Mouse (Mus musculus) intestine, postnatal 0 days (tissue): ENCODE measurements around the gene Hexim1. TPM values are rescaled to one million over a fixed set of nuclear protein-coding genes. Genes with fewer than 3 reads are reported as not detected.

ENCODE experiments used
- ATAC-seq: fragments of 200-750 bp; cut with Nextera tagmentation; 2 replicates; pipeline ENCODE4 v1.8.0; 2017; ENCODE audit warnings: mild to moderate bottlenecking, moderate TSS enrichment, moderate library complexity
- H3K27ac ChIP-seq: fragments of 300-500 bp; sonication (generic); 2 replicates; pipeline ENCODE4 v1.5.1; 2014; ENCODE audit warnings: mild to moderate bottlenecking, low read depth, low read length, moderate library complexity
- H3K27me3 ChIP-seq: fragments of 300-500 bp; sonication (generic); replicated peaks from 2 replicates; pipeline ENCODE4 v1.6.1; 2014; ENCODE audit warnings: low read length, mixed read lengths; ENCODE audit not compliant: control insufficient read depth, insufficient read depth
- H3K36me3 ChIP-seq: fragments of 300-500 bp; sonication (generic); 2 replicates; pipeline ENCODE4 v1.6.1; 2014; ENCODE audit warnings: mild to moderate bottlenecking, moderate library complexity; ENCODE audit not compliant: control insufficient read depth, insufficient read depth
- H3K4me1 ChIP-seq: fragments of 300-500 bp; sonication (generic); replicated peaks from 2 replicates; pipeline ENCODE4 v1.6.1; 2014; ENCODE audit warnings: antibody characterized with exemption, low read length, mixed read lengths; ENCODE audit not compliant: control insufficient read depth, insufficient read depth
- H3K4me2 ChIP-seq: fragments of 300-500 bp; sonication (generic); replicated peaks from 2 replicates; pipeline ENCODE4 v1.6.1; 2014; ENCODE audit warnings: low read depth, mild to moderate bottlenecking, moderate library complexity
- H3K4me3 ChIP-seq: fragments of 300-500 bp; sonication (generic); 2 replicates; pipeline ENCODE4 v1.5.1; 2014; ENCODE audit warnings: low read depth, low read length
- H3K9ac ChIP-seq: fragments of 300-500 bp; sonication (generic); 2 replicates; pipeline ENCODE4 v1.6.1; 2014; ENCODE audit warnings: mild to moderate bottlenecking, low read depth, low read length
- H3K9me3 ChIP-seq: fragments of 300-500 bp; sonication (generic); 2 replicates; pipeline ENCODE4 v1.6.1; 2016; ENCODE audit warnings: mixed run types; ENCODE audit not compliant: control insufficient read depth
- CTCF ChIP-seq: sonication (generic); IDR thresholded peaks from 2 replicates; pipeline ENCODE4 v1.5.1; 2016; ENCODE audit warnings: low read depth, mild to moderate bottlenecking, control low read depth, antibody characterized with exemption, moderate library complexity
- WGBS: fragments of 180-500 bp; shearing (Covaris S2); extraction: QIAGEN DNeasy Blood & Tissue Kit; methylation state at CpG from one replicate; pipeline ENCODE4 v1.1.7; 2014; 5-methylcytosine and 5-hydroxymethylcytosine counted together
- polyA plus RNA-seq: library from polyadenylated mRNA; unstranded; fragments of >200 nt; fragmentation: Nextera tagmentation; extraction: Ambion mirVana; gene quantifications from 2 replicates; pipeline ENCODE4 v1.2.1, GENCODE M21; 2015

Hexim1 gene
- polyA plus RNA-seq, 1 experiment from 2014 or later: 4.6 TPM

DNA sequence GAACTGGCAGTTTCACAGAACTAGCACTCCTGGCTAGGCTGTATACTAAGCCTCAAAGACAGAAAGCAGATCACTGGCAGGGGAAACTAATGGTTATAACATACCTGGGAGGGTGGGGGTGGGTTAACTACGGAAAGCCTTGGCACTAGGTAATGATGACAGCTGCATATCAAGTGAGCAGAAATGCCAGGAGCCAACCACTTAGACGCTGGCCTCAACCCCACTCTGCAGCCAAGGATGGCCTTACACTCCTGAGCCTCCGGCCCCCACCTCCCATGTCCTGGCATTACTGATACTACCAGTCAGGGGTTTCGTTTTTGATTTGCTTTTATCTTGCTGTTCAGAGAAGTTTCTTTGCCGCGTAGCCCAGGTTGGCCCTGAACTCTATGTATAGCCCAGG lies 20.2 kb upstream of the Hexim1 start:
- no peak for ATAC-seq
- H3K4me1 ChIP-seq: 0 out of 2 replicates have a peak, but pooled peaks cover 5% of the 10 kb centered on the region
- no peaks in the 10 kb centered on the region for H3K9me3 ChIP-seq
- H3K9ac ChIP-seq: no peak overlapping the region
- no peaks in the 10 kb centered on the region for H3K36me3 ChIP-seq
- no peak overlapping the region for H3K4me2 ChIP-seq
- H3K27me3 ChIP-seq: peaks cover 9% of the 10 kb centered on the region; the same call in 1 of the 2 replicates
- H3K4me3 ChIP-seq: no peak overlapping the region
- H3K27ac ChIP-seq: no peak overlapping the region
- TF ChIP-seq CTCF: no peak
- whole genome bisulfite sequencing: 93% methylated on average over 6 of the region's 6 CpGs

DNA sequence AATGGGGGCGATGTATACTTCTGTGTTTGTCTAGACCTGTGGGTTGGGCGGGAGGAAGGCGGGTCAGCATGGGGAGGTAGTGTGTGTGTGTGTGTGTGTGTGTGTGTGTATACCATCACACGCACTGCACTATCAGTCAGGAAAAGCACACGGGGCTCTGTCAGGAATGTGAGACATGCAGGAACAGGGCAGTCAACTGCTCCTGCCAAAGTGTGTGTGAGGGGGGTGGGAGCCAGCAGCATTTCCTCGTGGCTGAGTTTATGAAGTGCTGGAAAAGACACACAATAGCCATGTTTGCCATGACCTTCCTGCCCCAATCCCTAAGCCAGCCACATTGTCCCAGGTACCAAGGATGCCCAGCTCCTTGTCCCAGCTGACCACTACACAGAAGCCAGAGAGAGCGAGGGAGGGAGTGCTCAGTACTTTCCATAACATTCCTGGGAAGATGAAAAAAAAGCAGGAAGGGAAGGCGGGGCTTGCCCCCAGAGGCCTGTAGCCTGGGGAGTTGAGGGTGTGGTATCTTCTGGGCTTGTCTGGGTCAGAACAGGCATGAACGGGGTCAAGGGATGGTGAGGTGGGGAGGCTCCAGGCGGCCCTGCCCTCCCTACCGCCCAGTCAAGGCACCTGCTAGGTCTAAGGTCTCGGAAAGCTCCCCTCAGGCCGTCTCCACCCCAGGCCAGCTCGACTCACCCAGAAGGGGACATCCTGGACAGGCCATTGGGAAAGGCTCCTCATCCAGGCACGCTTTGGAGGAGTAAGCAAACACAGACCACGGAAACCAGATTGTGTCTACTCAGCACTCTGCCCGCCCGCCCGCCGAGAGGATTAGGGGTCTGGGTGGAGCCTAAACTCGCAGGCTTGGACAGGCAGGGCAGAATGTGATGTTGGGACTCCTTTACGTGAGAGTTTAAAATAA lies 18.8 kb upstream of the Hexim1 start:
- 17% methylated on average over 22 of the region's 22 CpGs for WGBS
- TF ChIP-seq CTCF: no peak
- no peaks in the 10 kb centered on the region for H3K36me3 ChIP-seq
- no peaks in the 10 kb centered on the region for H3K9me3 ChIP-seq
- H3K4me2 ChIP-seq: peak overlapping the region; percentile 37; the same call in 1 of the 2 replicates
- H3K4me1 ChIP-seq: peaks cover 15% of the 10 kb centered on the region
- H3K27ac ChIP-seq: no peak overlapping the region
- peaks cover 16% of the 10 kb centered on the region; the same call in 1 of the 2 replicates for H3K27me3 ChIP-seq
- no peak overlapping the region for H3K4me3 ChIP-seq
- ATAC-seq: no peak
- no peak overlapping the region; the same call in 1 of the 2 replicates for H3K9ac ChIP-seq

DNA sequence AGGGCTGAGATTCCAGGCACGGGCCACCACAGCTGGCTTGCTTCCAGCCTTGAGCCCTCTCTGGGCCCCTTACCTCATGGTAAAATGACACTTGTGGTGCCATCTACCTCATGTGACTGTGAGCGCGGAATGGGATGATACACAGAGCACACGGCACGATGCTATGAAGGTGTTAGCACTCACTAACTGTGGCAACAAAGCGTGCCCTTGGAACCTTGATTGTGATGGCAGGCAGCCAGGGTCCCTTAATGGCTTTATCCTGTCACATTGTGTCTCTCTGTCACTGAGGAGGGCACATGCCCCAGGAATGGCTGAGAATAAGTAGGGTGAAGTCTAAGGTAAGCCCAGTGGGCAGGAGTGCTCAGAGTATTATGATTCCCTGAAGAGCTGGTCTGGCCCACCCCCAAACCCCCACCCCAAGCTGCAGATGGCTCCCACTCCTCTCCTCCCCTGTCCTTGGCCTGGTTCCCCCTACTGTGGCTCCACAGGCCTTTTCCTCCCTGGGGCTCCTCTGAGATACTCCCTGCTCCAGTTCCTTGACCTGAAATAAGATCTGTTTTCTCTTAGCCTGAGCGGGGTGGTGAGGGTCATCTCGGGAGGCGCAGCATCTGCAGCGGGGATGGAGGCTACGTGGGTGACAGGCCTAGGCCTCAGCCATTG lies 17.4 kb upstream of the Hexim1 start:
- ATAC-seq: no peak
- no peak for TF ChIP-seq CTCF
- no peak overlapping the region for H3K4me3 ChIP-seq
- WGBS: 78% methylated on average over 11 of the region's 11 CpGs
- H3K9me3 ChIP-seq: no peaks in the 10 kb centered on the region
- no peaks in the 10 kb centered on the region for H3K36me3 ChIP-seq
- no peak overlapping the region for H3K9ac ChIP-seq
- H3K4me2 ChIP-seq: no peak overlapping the region
- H3K27ac ChIP-seq: no peak overlapping the region
- peaks cover 18% of the 10 kb centered on the region for H3K4me1 ChIP-seq
- peaks cover 16% of the 10 kb centered on the region; the same call in 1 of the 2 replicates for H3K27me3 ChIP-seq

DNA sequence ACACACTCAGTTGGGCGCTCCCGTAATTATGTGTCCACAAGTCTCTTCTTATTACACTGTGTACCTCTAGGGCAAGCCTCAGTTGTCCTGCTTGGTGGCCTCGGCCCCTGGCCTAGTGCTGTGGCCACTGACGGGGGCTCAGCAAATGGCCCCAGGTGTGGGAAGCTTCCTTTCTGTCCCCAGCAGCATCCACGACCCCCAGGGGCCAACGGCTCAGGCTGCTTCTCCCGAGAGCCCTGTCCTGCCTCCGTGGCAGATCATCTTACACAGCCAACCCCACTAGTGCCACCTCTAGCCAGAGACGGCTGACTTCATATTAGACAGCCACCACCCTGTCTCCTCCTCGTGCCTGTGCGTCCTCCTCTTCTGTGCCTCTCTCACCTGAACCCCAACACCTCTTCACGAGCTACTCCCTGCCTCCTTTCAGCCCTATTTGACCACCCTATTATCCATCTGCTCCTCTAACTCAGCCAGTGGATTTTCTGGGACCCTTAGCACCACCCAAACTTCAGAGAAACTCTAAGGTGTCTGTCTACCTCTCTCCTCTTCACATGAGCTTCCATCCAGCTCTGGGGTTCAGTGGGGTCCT lies 16.6 kb upstream of the Hexim1 start:
- ATAC-seq: no peak
- peaks cover 16% of the 10 kb centered on the region; the same call in 1 of the 2 replicates for H3K27me3 ChIP-seq
- TF ChIP-seq CTCF: no peak
- peaks cover 24% of the 10 kb centered on the region for H3K4me1 ChIP-seq
- no peaks in the 10 kb centered on the region for H3K36me3 ChIP-seq
- H3K4me2 ChIP-seq: no peak overlapping the region
- no peak overlapping the region for H3K9ac ChIP-seq
- H3K27ac ChIP-seq: no peak overlapping the region
- H3K9me3 ChIP-seq: no peaks in the 10 kb centered on the region
- no peak overlapping the region for H3K4me3 ChIP-seq
- 75% methylated on average over 12 of the region's 12 CpGs for WGBS

DNA sequence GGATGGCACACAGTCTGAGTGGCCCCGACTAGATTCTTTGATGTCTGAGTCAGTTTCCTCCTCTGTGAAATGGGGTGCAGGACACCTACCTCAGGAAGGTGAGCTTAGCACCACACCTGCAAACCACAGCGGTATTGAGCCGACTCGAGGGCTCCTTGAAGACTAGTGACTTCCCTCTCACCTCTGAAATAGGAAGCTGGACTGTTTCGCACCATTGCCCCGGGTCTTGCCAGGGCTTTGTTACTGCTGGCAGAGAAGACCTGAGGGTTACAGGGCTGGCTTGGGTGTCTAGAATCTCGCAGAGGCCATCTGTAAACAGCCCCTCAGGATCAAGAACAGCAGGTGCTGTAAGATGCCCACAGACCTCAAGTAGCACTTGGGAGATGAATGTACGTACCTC lies 15.7 kb upstream of the Hexim1 start:
- no peak overlapping the region for H3K9ac ChIP-seq
- no peak for ATAC-seq
- TF ChIP-seq CTCF: no peak

DNA sequence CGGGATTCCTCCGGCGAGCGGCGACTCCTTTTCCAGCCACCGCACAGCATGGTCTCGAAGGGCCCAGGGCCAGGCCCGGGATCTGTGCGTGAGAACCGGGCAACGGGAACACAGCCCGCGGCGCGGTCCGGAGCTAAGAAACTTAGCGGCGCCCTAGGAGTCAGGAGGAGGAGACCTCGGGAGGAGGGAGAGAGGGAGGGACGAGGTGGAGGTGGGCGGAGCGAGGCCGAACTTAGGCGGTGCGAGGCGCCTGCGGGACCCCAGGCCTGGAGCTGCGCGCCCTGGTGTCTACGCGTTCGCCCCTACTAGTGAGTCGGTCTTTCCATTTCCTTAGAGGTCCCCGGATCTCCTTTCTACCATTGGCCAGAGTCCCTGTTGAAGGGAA lies 14.6 kb upstream of the Hexim1 start, which contains the start of the genes Plcd3 and Acbd4:
Gene Plcd3 (minus strand): TSS at position 178 of the 385 bp plus-strand sequence.
Gene Acbd4 (plus strand): TSS at position 202 of the 385 bp plus-strand sequence.
- H3K9ac ChIP-seq: peak within 1 kb of the TSS; percentile 52
- under 1% methylated on average over 33 of the region's 34 CpGs for WGBS
- peak; percentile 1; the same call in 1 of the 2 replicates for TF ChIP-seq CTCF
- peaks cover 16% of the 10 kb centered on the region; the same call in 1 of the 2 replicates for H3K27me3 ChIP-seq
- no peaks in the 10 kb centered on the region for H3K9me3 ChIP-seq
- H3K4me3 ChIP-seq: peak within 1 kb of the TSS; percentile 49
- peak within 1 kb of the TSS; percentile 93 for H3K4me2 ChIP-seq
- no peak within 1 kb of the TSS for H3K27ac ChIP-seq
- peaks cover 29% of the 10 kb centered on the region for H3K4me1 ChIP-seq
- no peak for ATAC-seq
- H3K36me3 ChIP-seq: 0 out of 2 replicates have a peak, but pooled peaks cover 11% of the 10 kb centered on the region

More for the DNA sequence above, 15.7 kb upstream of the Hexim1 start:
- peaks cover 16% of the 10 kb centered on the region; the same call in 1 of the 2 replicates for H3K27me3 ChIP-seq
- H3K27ac ChIP-seq: no peak overlapping the region
- H3K4me1 ChIP-seq: peaks cover 26% of the 10 kb centered on the region
- WGBS: 71% methylated on average over 8 of the region's 8 CpGs
- H3K36me3 ChIP-seq: no peaks in the 10 kb centered on the region
- no peak overlapping the region for H3K4me3 ChIP-seq
- no peaks in the 10 kb centered on the region for H3K9me3 ChIP-seq
- H3K4me2 ChIP-seq: no peak overlapping the region
